In the genomic region with DNA sequence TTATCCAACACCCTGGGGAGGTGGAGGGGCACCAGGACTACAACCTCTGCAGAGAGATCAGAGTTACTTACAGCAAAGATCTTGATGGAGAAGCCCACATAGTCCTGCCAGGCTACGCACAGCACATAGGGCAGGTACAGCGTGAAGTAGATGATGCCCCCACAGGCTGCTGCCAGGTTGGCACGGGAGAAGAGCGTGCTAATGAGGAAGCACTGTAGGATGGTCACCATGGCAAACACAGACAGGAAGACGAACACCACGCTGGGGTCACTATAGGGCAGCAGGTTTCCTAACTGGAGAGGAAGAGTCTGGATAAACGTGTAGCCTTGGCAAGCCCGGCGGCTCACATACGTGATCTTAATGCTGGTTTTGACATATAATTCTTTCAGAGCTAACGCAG, we compare ENCODE assay signal across 29 mouse cellular contexts.
DNase-seq lines count a peak whose midpoint lies in the region; ATAC-seq lines count a peak whose summit lies in the region.
"Had no signal": no experiment of that assay in that cellular context is flagged by ENCODE, and none has a peak within 500 bp of the region (broad histone marks: within the 10 kb centered on the region; RNA-seq: fewer than 3 reads in every experiment).

No protein-coding gene starts in this region.

- H3K4me2 ChIP-seq in midbrain, embryonic 16.5 days (ENCODE audit: low read length): no peak overlapping the region
- H3K4me2 ChIP-seq: embryonic facial prominence, embryonic 13.5 days; forebrain, embryonic 12.5 days; forebrain, embryonic 15.5 days; heart, embryonic 11.5 days; hindbrain, embryonic 12.5 days; hindbrain, embryonic 15.5 days had no signal

- H3K9ac ChIP-seq in midbrain, embryonic 16.5 days (ENCODE audit: low read depth, low read length): no peak overlapping the region
- H3K9ac ChIP-seq: embryonic facial prominence, embryonic 13.5 days; forebrain, embryonic 12.5 days; forebrain, embryonic 15.5 days; hindbrain, embryonic 12.5 days; hindbrain, embryonic 15.5 days had no signal

- no peak overlapping the region for H3K4me3 ChIP-seq in heart, embryonic 10.5 days
- H3K4me3 ChIP-seq in megakaryocyte, embryonic 14.5 days (replicated peaks): peak overlapping the region; percentile 47
- H3K4me3 ChIP-seq in midbrain, embryonic 16.5 days (ENCODE audit: low read depth, low read length): no peak overlapping the region
- H3K4me3 ChIP-seq: embryonic facial prominence, embryonic 10.5 days; embryonic facial prominence, embryonic 13.5 days; erythroblast, embryonic 14.5 days; forebrain, embryonic 12.5 days; forebrain, embryonic 15.5 days; heart, adult 2 months; hindbrain, embryonic 12.5 days; hindbrain, embryonic 15.5 days had no signal

- DNase-seq in heart, adult 11 months: peak; percentile 90
- DNase-seq in heart, embryonic 10.5 days (ENCODE audit: low spot score): no peak
- DNase-seq in retina, embryonic 14.5 days (ENCODE audit: low spot score): no peak
- DNase-seq: adrenal gland, postnatal 10 days; adrenal gland, postnatal 36 days; B cell, adult 2 months; cerebellum, adult 11 months; cerebellum, adult 2 months; cerebellum, adult 9-11 months; cerebellum, postnatal 25 days; embryo, embryonic 11 days; gastrocnemius, postnatal 10 days; gastrocnemius, postnatal 36 days had no signal

- H3K36me3 ChIP-seq in heart, embryonic 10.5 days: peaks cover 17% of the 10 kb centered on the region
- H3K36me3 ChIP-seq in megakaryocyte, embryonic 14.5 days (replicated peaks; ENCODE audit: low read length): peaks cover 4% of the 10 kb centered on the region
- H3K36me3 ChIP-seq in midbrain, embryonic 16.5 days (ENCODE audit: control insufficient read depth, insufficient read depth, low read length): no peaks in the 10 kb centered on the region

- WGBS in heart, embryonic 10.5 days: 85% methylated on average over 11 of the region's 11 CpGs
- 90% methylated on average over 11 of the region's 11 CpGs for WGBS in midbrain, embryonic 16.5 days

- no peak for ATAC-seq in megakaryocyte, adult 5-6 weeks (ENCODE audit: poor library complexity, severe bottlenecking)
- peak; percentile 53 for ATAC-seq in common myeloid progenitor, adult 5-6 weeks (replicated peaks; ENCODE audit: low read depth, poor library complexity, severe bottlenecking)
- ATAC-seq in midbrain, embryonic 16.5 days: no peak
- ATAC-seq: forebrain, embryonic 15.5 days; Patski had no signal

- H3K27ac ChIP-seq in heart, embryonic 10.5 days: no peak overlapping the region
- H3K27ac ChIP-seq in midbrain, embryonic 16.5 days (ENCODE audit: low read length): no peak overlapping the region
- H3K27ac ChIP-seq: embryonic facial prominence, embryonic 10.5 days; embryonic facial prominence, embryonic 13.5 days; forebrain, embryonic 12.5 days; forebrain, embryonic 15.5 days; heart, adult 2 months; hindbrain, embryonic 12.5 days; hindbrain, embryonic 15.5 days had no signal

- H3K4me1 ChIP-seq in heart, embryonic 10.5 days: no peaks in the 10 kb centered on the region
- H3K4me1 ChIP-seq in megakaryocyte, embryonic 14.5 days: peaks cover 4% of the 10 kb centered on the region; the same call in 1 of the 2 replicates
- no peaks in the 10 kb centered on the region for H3K4me1 ChIP-seq in midbrain, embryonic 16.5 days (ENCODE audit: control insufficient read depth, insufficient read depth, low read length)
- H3K4me1 ChIP-seq: embryonic facial prominence, embryonic 10.5 days; embryonic facial prominence, embryonic 13.5 days; forebrain, embryonic 12.5 days; forebrain, embryonic 15.5 days; hindbrain, embryonic 12.5 days; hindbrain, embryonic 15.5 days had no signal

- no peaks in the 10 kb centered on the region for H3K27me3 ChIP-seq in heart, embryonic 10.5 days (ENCODE audit: insufficient read depth, poor library complexity, severe bottlenecking)
- H3K27me3 ChIP-seq in megakaryocyte, embryonic 14.5 days (replicated peaks): no peaks in the 10 kb centered on the region
- no peaks in the 10 kb centered on the region for H3K27me3 ChIP-seq in midbrain, embryonic 16.5 days (ENCODE audit: control insufficient read depth, insufficient read depth, low read depth, low read length)
- H3K27me3 ChIP-seq: CH12.LX; embryonic facial prominence, embryonic 13.5 days; forebrain, embryonic 12.5 days; forebrain, embryonic 15.5 days; hindbrain, embryonic 12.5 days; hindbrain, embryonic 15.5 days; Patski had no signal

- H3K9me3 ChIP-seq in heart, embryonic 10.5 days: no peaks in the 10 kb centered on the region
- 0 out of 2 replicates have a peak, but pooled peaks cover 4% of the 10 kb centered on the region for H3K9me3 ChIP-seq in megakaryocyte, embryonic 14.5 days
- no peaks in the 10 kb centered on the region for H3K9me3 ChIP-seq in midbrain, embryonic 16.5 days (replicated peaks; ENCODE audit: control insufficient read depth, low read length, poor library complexity, severe bottlenecking)
- H3K9me3 ChIP-seq: embryonic facial prominence, embryonic 10.5 days; embryonic facial prominence, embryonic 13.5 days; forebrain, embryonic 12.5 days; forebrain, embryonic 15.5 days; G1E; hindbrain, embryonic 12.5 days; hindbrain, embryonic 15.5 days had no signal
